Mouse (Mus musculus): ENCODE measurements around the gene Arl5b. TPM values are rescaled to one million over a fixed set of nuclear protein-coding genes. Genes with fewer than 3 reads are reported as not detected.

The Arl5b gene
- polyA plus RNA-seq, 1 experiment from 2014 or later: 33.3 TPM

Other genes starting within 250 kb of the Arl5b start
- 10.1 and 10.2 TPM in 2 replicates for gene Nsun6, start 5.7 kb downstream of the Arl5b start, polyA plus RNA-seq (2014; fragmentation: Nextera tagmentation; extraction: Ambion mirVana)

All from intestine, embryonic 14.5 days (tissue).